Mouse (Mus musculus) ES-E14 (cell line): ENCODE results near the gene Rorb. TPM values are rescaled to one million over a fixed set of nuclear protein-coding genes. Genes with fewer than 3 reads are reported as not detected.
A peak's percentile ranks its signal among the peaks of the same experiment; 100 is the strongest.

Experiments used
- DNase-seq: peaks from one replicate; pipeline ENCODE4 v3.0.0-alpha.2; 2013; ENCODE audit warnings: low read depth, low spot score
- H3K27ac ChIP-seq: 2 replicates; pipeline ENCODE4 v1.5.1; 2012; ENCODE audit warnings: low read depth, mild to moderate bottlenecking, low read length, moderate library complexity, mixed read lengths; ENCODE audit not compliant: poor library complexity, insufficient read depth, severe bottlenecking
- H3K36me3 ChIP-seq: 2 replicates; pipeline ENCODE4 v1.6.1; 2012; ENCODE audit warnings: mild to moderate bottlenecking, low read length, moderate library complexity, mixed read lengths; ENCODE audit not compliant: control insufficient read depth, poor library complexity, insufficient read depth, severe bottlenecking
- H3K4me1 ChIP-seq, 2 experiments: fragments of 150-350 bp in 1 of 2; sonication (generic) in 1 of 2; 2 replicates each; pipeline ENCODE4 v1.6.1; 2012; ENCODE audit warnings: low read length in 2 of 2, mild to moderate bottlenecking in 1 of 2, mixed read lengths in 1 of 2; ENCODE audit not compliant: control insufficient read depth in 2 of 2, insufficient read depth in 2 of 2, poor library complexity in 1 of 2
- H3K4me3 ChIP-seq, 2 experiments: fragments of 150-350 bp in 1 of 2; sonication (generic) in 1 of 2; 2 replicates each; pipeline ENCODE4 v1.5.1; 2012; ENCODE audit warnings: low read length in 2 of 2, low read depth in 1 of 2, mild to moderate bottlenecking in 1 of 2, mixed read lengths in 1 of 2; ENCODE audit not compliant: insufficient read depth in 1 of 2, poor library complexity in 1 of 2, severe bottlenecking in 1 of 2
- H3K9ac ChIP-seq: 2 replicates; pipeline ENCODE4 v1.6.1; 2012; ENCODE audit warnings: low read depth, mild to moderate bottlenecking, low read length, mixed read lengths; ENCODE audit not compliant: poor library complexity, insufficient read depth, severe bottlenecking
- H3K9me3 ChIP-seq: fragments of 150-350 bp; sonication (generic); 2 replicates; pipeline ENCODE4 v1.6.1; 2012; ENCODE audit warnings: low read depth, mild to moderate bottlenecking, low read length; ENCODE audit not compliant: control insufficient read depth, insufficient read depth
- CHD2 ChIP-seq: IDR thresholded peaks from 2 replicates; pipeline ENCODE4 v1.6.1; 2014; ENCODE audit warnings: mild to moderate bottlenecking, low read depth, low read length, inconsistent platforms
- HCFC1 ChIP-seq: IDR thresholded peaks from 2 replicates; pipeline ENCODE4 v1.6.1; 2012; ENCODE audit warnings: low read length, inconsistent platforms, borderline replicate concordance; ENCODE audit not compliant: insufficient read depth
- MAFK ChIP-seq: IDR thresholded peaks from 2 replicates; pipeline ENCODE4 v1.6.1; 2014; ENCODE audit warnings: mild to moderate bottlenecking, low read depth, low read length, inconsistent platforms; ENCODE audit not compliant: insufficient read depth
- ZC3H11A ChIP-seq: IDR thresholded peaks from 2 replicates; pipeline ENCODE4 v1.6.1; 2012; ENCODE audit warnings: low read depth, mild to moderate bottlenecking, inconsistent platforms, low read length, borderline replicate concordance
- ZNF384 ChIP-seq: IDR thresholded peaks from 2 replicates; pipeline ENCODE4 v1.6.1; 2012; ENCODE audit warnings: low read depth, low read length, inconsistent platforms
- in situ Hi-C, 2 experiments: fragments of 600-800 bp; cut with MboI; formaldehyde crosslinking; loops; one replicate each; pipeline ENCODE4 v1.15.1; 2025; ENCODE audit warnings: low sequenced_read_pairs in 2 of 2, inconsistent platforms in 1 of 2; ENCODE audit not compliant: unreplicated experiment in 2 of 2
- total RNA-seq: library from RNA; depleted of rRNA; stranded (reverse); fragments of 300-350 nt; gene quantifications from 2 replicates; pipeline ENCODE4 v1.2.3, GENCODE M21; 2012

The Rorb gene
- total RNA-seq, 1 experiment = 0.13 TPM

DNA sequence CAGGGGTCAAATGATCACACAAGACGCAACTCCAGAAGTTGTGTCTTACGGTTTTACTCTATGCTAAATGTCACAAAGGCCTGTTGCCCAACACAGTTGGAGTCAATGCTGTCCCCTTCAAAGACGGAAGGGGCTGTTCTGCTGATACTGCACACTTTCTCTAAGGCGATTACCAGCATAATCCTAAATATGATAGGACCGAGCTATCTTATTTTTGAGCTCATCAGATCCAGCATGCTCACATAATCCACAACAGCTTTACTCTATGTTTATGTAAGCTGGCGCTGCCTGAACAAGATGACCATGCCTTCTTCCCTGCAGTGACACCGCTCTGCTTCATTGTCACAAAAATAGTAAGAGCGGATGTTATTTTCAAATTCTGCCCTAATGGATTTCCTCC lies 112.0 kb downstream of the Rorb start:
- Histone ChIP-seq H3K4me3 (no peak overlapping the region), H3K9ac (no peak overlapping the region), H3K27ac (no peak overlapping the region), H3K9me3 (no peaks in the 10 kb centered on the region), H3K4me1 (no peaks in the 10 kb centered on the region), H3K36me3 (no peaks in the 10 kb centered on the region)
- DNase-seq = no peak
- in situ Hi-C loops = no loop called here
- TF ChIP-seq MAFK (no peak), ZC3H11A (no peak), CHD2 (no peak), HCFC1 (no peak), ZNF384 (no peak)

- no peak for DNase-seq
- no peak overlapping the region for H3K27ac ChIP-seq
- H3K4me1 ChIP-seq = no peaks in the 10 kb centered on the region
- H3K36me3 ChIP-seq = no peaks in the 10 kb centered on the region
- H3K4me3 ChIP-seq = no peak overlapping the region
- in situ Hi-C loops = no loop called here
- no peak overlapping the region for H3K9ac ChIP-seq
- TF ChIP-seq CHD2 (no peak), HCFC1 (no peak), MAFK (no peak), ZC3H11A (no peak), ZNF384 (no peak)
- H3K9me3 ChIP-seq = no peaks in the 10 kb centered on the region
Measured at GRCm38 (mm10) chr19:18997711-18998110, 113.3 kb downstream of the Rorb start.

DNA sequence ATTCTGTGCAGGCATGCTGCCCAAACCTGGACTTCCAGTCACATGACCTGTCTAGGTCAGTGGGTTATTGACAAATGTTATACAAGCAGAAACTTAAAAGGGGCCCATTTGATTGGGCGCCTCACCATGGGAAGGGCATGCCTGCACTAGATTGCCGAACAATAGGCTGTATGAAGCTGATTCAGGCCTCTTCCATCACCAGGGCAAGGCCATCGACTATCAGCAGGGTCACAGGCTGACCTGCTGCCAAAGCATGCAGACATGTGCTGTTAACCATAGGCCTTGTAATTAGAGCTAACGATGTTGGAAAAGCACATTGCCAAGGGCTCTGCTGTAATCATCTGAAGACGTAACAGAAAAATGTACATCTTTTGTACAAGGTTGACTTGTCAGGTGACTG lies 131.0 kb downstream of the Rorb start:
- Histone ChIP-seq H3K27ac (no peak overlapping the region), H3K36me3 (no peaks in the 10 kb centered on the region), H3K9me3 (no peaks in the 10 kb centered on the region), H3K4me1 (no peaks in the 10 kb centered on the region), H3K9ac (no peak overlapping the region), H3K4me3 (no peak overlapping the region)
- TF ChIP-seq ZNF384 (no peak), CHD2 (no peak), ZC3H11A (no peak), HCFC1 (no peak), MAFK (no peak)
- in situ Hi-C loops = no loop called here
- DNase-seq = no peak

DNA sequence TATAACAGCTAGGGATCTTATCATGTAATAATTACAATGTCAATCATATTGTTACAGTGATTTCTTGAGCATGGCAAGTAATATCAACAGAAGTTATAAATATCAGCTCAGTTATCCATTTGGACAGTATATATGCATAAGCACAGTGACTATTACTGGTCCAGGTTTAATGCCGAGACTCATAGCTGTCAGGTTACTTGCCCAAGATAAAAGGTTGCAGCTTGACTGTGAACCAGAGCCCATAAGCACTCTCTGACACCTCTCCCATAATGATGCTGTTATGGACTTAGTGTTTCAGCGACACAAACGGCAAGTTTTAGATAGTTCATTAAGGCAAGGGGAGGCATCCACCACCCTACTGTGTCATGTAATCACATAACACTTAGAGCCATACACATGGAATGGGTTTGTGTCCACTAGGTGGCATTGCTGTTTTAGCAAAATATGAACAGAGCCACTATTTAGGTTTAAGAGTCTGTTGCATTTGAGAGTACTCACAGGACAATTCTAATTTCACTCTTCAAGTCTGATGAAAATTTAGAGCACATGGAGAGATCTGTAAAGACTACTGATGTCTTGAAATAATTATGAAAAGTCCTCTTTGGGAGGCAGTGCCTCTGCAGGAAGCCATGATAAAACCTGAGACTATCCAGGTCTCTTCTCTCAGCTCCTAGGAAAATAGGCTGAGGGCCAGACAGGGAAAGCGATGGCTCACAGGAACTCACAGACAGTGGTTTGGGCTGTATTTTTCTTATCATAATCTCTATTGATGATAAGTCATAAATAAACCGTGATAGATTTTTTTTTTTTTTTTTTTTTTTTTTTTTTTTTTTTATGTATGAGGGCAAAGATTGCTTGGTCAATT lies 136.0 kb downstream of the Rorb start:
- Histone ChIP-seq H3K4me1 (no peaks in the 10 kb centered on the region), H3K9me3 (no peaks in the 10 kb centered on the region), H3K9ac (no peak overlapping the region), H3K36me3 (no peaks in the 10 kb centered on the region), H3K27ac (no peak overlapping the region), H3K4me3 (no peak overlapping the region)
- in situ Hi-C loops = no loop called here
- TF ChIP-seq ZC3H11A (no peak), HCFC1 (no peak), CHD2 (no peak)
- DNase-seq = peak; percentile 21
